Mouse (Mus musculus) embryonic facial prominence, embryonic 15.5 days (tissue): Measurements from ENCODE around the gene Ramp3. TPM values are rescaled to one million over a fixed set of nuclear protein-coding genes. Genes with fewer than 3 reads are reported as not detected.
A peak's percentile ranks its signal among the peaks of the same experiment; 100 is the strongest.
"Not testable (repeated sequence)": the region's sequence is repeated elsewhere in the genome, so short reads cannot be mapped to it uniquely, and the experiment has no call there.

Experiments
- ATAC-seq: fragments of 200-750 bp; cut with Nextera tagmentation; 2 replicates; pipeline ENCODE4 v1.8.0; 2017; ENCODE audit warnings: low read depth, moderate TSS enrichment; ENCODE audit not compliant: insufficient number of reproducible peaks, low FRiP score, low TSS enrichment
- H3K27ac ChIP-seq: fragments of 300-500 bp; sonication (generic); replicated peaks from 2 replicates; pipeline ENCODE4 v1.5.1; 2015; ENCODE audit warnings: mild to moderate bottlenecking, inconsistent platforms
- H3K27me3 ChIP-seq: fragments of 300-500 bp; sonication (generic); 2 replicates; pipeline ENCODE4 v1.6.1; 2015; ENCODE audit warnings: inconsistent platforms
- H3K36me3 ChIP-seq: fragments of 300-500 bp; sonication (generic); 2 replicates; pipeline ENCODE4 v1.6.1; 2015; ENCODE audit warnings: mild to moderate bottlenecking, inconsistent platforms
- H3K4me1 ChIP-seq: fragments of 300-500 bp; sonication (generic); 2 replicates; pipeline ENCODE4 v1.6.1; 2015; ENCODE audit warnings: inconsistent platforms
- H3K4me2 ChIP-seq: fragments of 300-500 bp; sonication (generic); replicated peaks from 2 replicates; pipeline ENCODE4 v1.6.1; 2015; ENCODE audit warnings: mild to moderate bottlenecking, inconsistent platforms
- H3K4me3 ChIP-seq: fragments of 300-500 bp; sonication (generic); replicated peaks from 2 replicates; pipeline ENCODE4 v1.5.1; 2015; ENCODE audit warnings: mild to moderate bottlenecking, inconsistent platforms
- H3K9ac ChIP-seq: fragments of 300-500 bp; sonication (generic); 2 replicates; pipeline ENCODE4 v1.6.1; 2015; ENCODE audit warnings: inconsistent platforms
- H3K9me3 ChIP-seq: fragments of 300-500 bp; sonication (generic); replicated peaks from 2 replicates; pipeline ENCODE4 v1.6.1; 2016; ENCODE audit warnings: inconsistent platforms
- WGBS: fragments of 180-500 bp; shearing (Covaris S2); methylation state at CpG from one replicate; pipeline ENCODE4 v1.1.7; 2015; 5-methylcytosine and 5-hydroxymethylcytosine counted together
- polyA plus RNA-seq: library from polyadenylated mRNA; unstranded; fragments of >200 nt; fragmentation: Nextera tagmentation; extraction: Ambion mirVana; gene quantifications from 2 replicates; pipeline ENCODE4 v1.2.1, GENCODE M21; 2015

Gene Ramp3
- polyA plus RNA-seq, 1 experiment from 2014 or later: 14.1 TPM

GRCm38 (mm10) chr11:6638537-6638936 is 19.8 kb upstream of the Ramp3 start, which contains the start of gene Wap:
Wap (minus strand) TSS chr11:6638637.
- Histone ChIP-seq H3K27ac (no peak within 1 kb of the TSS), H3K4me1 (no peaks in the 10 kb centered on the region), H3K4me2 (no peak within 1 kb of the TSS), H3K9ac (no peak within 1 kb of the TSS), H3K4me3 (no peak within 1 kb of the TSS), H3K27me3 (no peaks in the 10 kb centered on the region), H3K9me3 (no peaks in the 10 kb centered on the region), H3K36me3 (no peaks in the 10 kb centered on the region)
- WGBS: 89% methylated on average over 4 of the region's 4 CpGs
- ATAC-seq: no peak

- H3K9me3 ChIP-seq: no peaks in the 10 kb centered on the region
- H3K9ac ChIP-seq: no peak overlapping the region
- H3K4me3 ChIP-seq: no peak overlapping the region
- no peak overlapping the region for H3K27ac ChIP-seq
- no peaks in the 10 kb centered on the region for H3K4me1 ChIP-seq
- no peaks in the 10 kb centered on the region for H3K36me3 ChIP-seq
- no peak overlapping the region for H3K4me2 ChIP-seq
- H3K27me3 ChIP-seq: no peaks in the 10 kb centered on the region
- no peak for ATAC-seq
- WGBS: 78% methylated on average over 6 of the region's 6 CpGs
Observed at GRCm38 (mm10) chr11:6639072-6639471, 19.2 kb upstream of the Ramp3 start.

GRCm38 (mm10) chr11:6644566-6644965 is 13.8 kb upstream of the Ramp3 start:
- H3K27me3 ChIP-seq: no peaks in the 10 kb centered on the region
- no peaks in the 10 kb centered on the region for H3K9me3 ChIP-seq
- no peak for ATAC-seq
- 75% methylated on average over 6 of the region's 6 CpGs for WGBS
- no peaks in the 10 kb centered on the region for H3K36me3 ChIP-seq
- no peak overlapping the region for H3K27ac ChIP-seq
- no peak overlapping the region for H3K4me2 ChIP-seq
- H3K9ac ChIP-seq: no peak overlapping the region
- no peak overlapping the region for H3K4me3 ChIP-seq
- no peaks in the 10 kb centered on the region for H3K4me1 ChIP-seq

DNA sequence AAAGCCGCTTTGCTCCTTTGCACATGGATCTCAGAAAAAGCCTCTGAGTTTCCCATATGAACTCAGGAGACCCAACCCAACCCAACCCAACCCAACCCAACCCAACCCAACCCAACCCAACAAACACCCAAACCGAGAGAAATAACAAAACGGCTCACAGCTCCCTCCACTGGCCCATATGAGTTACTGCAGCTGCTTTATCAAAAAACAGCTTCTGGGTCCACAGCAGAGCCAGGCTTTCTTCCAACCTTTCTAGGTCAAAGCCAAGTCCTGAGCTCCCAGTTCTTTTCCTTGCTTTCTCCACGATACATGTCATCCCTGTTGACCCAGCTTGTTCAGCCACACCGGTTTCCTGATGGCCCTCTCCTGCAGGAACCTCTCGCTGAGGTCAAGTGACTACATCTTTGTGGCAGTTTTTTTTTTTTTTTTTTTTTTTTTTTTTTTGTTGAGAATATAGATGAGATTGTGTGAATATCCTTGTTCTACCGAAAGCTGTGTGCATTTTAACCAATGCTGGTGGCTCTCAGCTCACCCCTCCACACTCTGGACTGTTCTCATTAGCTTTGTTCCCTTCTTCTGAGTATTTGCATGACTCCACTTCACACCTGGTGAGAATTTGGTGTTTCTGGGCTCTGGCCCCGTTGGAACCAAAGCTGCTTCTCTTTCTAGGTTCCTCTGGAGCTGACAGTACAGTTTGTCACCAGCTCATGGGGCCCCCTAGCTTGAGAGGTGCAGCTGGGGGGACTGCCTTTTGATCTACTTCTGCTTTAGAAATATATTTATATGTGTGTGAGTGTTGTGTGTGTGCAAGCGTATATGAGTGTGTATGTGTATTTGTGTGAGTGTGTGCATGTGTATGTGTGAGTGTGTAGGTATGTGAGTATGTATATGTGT is 10.2 kb upstream of the Ramp3 start:
- H3K9ac ChIP-seq: no peak overlapping the region
- H3K27me3 ChIP-seq: no peaks in the 10 kb centered on the region
- no peaks in the 10 kb centered on the region for H3K9me3 ChIP-seq
- no peak for ATAC-seq
- no peak overlapping the region for H3K4me3 ChIP-seq
- H3K4me1 ChIP-seq: no peaks in the 10 kb centered on the region
- H3K4me2 ChIP-seq: no peak overlapping the region
- H3K27ac ChIP-seq: no peak overlapping the region
- no peaks in the 10 kb centered on the region for H3K36me3 ChIP-seq
- 60% methylated on average over 9 of the region's 9 CpGs for WGBS

GRCm38 (mm10) chr11:6650519-6650918 is 7.8 kb upstream of the Ramp3 start:
- Histone ChIP-seq H3K36me3 (no peaks in the 10 kb centered on the region), H3K27me3 (no peaks in the 10 kb centered on the region), H3K4me3 (no peak overlapping the region), H3K9ac (no peak overlapping the region), H3K9me3 (no peaks in the 10 kb centered on the region), H3K27ac (no peak overlapping the region), H3K4me2 (no peak overlapping the region), H3K4me1 (no peaks in the 10 kb centered on the region)
- ATAC-seq: no peak
- 69% methylated on average over 7 of the region's 7 CpGs for WGBS

DNA sequence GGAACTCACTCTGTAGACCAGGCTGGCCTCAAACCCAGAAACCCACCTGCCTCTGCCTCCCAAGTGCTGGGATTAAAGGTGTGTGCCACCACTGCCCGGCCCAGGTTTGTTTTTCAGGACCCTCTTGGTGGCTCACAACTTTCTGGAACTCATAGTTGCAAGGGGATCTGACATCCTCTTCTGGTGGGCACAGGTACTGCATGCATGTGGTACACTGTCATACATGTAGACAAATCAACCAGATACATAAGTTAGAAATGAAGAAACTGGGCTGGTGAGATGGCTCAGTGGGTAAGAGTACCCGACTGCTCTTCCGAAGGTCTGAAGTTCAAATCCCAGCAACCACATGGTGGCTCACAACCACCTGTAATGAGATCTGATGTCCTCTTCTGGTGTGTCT is 5.3 kb upstream of the Ramp3 start:
- not testable (repeated sequence) for H3K4me2 ChIP-seq, ATAC-seq
- WGBS: 68% methylated on average over 3 of the region's 3 CpGs

DNA sequence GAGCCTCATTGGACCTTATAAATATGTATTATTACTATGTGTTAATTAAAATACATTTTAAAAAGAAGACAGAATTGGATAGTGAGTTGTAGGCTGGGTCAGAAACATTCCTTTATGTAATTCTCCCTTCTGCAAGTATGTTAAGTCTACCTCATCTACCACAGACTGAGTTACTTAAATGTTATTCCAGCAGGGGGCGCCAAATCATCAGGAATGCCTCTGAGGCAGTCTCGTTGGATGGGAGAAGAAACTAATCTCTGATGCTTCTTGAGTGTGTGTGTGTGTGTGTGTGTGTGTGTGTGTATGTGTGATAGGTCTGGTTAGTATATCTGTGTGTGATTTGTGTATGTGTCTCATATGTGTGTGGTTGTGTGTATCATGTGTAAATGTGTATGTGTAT is 3.4 kb upstream of the Ramp3 start:
- 0 out of 2 replicates have a peak, but pooled peaks cover 5% of the 10 kb centered on the region for H3K27me3 ChIP-seq
- ATAC-seq: peak; percentile 36; the same call in 1 of the 2 replicates
- H3K27ac ChIP-seq: no peak overlapping the region
- no peaks in the 10 kb centered on the region for H3K9me3 ChIP-seq
- WGBS: 0% methylated on average over 2 of the region's 2 CpGs
- no peak overlapping the region for H3K4me3 ChIP-seq
- peaks cover 12% of the 10 kb centered on the region for H3K4me1 ChIP-seq
- H3K36me3 ChIP-seq: no peaks in the 10 kb centered on the region
- H3K9ac ChIP-seq: no peak overlapping the region
- H3K4me2 ChIP-seq: no peak overlapping the region

More for the DNA sequence above, 5.3 kb upstream of the Ramp3 start:
- H3K4me1 ChIP-seq, H3K9me3 ChIP-seq, H3K36me3 ChIP-seq, H3K27ac ChIP-seq, H3K4me3 ChIP-seq, H3K27me3 ChIP-seq, H3K9ac ChIP-seq: not testable (repeated sequence)

DNA sequence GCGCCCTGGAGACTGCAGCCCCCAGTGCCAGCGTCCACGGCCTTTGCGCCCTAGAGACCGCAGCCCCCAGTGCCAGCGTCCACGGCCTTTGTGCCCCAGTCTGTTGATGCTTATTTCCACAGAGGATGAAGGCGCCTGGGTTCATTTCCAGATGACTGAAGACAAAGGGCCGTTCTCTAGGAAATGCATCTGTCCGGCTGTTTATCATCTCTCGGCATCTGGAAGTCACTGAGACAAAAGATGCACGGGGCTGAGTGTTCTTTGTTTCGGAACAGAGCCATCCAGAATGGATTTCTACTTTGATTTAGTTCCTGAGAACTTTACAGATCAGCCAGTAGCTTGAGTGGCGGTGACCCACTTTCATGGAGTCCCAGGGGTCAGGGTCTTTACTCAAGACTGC is 2.9 kb downstream of the Ramp3 start:
- Histone ChIP-seq H3K27ac (no peak overlapping the region), H3K9me3 (no peaks in the 10 kb centered on the region), H3K9ac (no peak overlapping the region), H3K27me3 (0 out of 2 replicates have a peak, but pooled peaks cover 5% of the 10 kb centered on the region), H3K4me2 (no peak overlapping the region), H3K4me1 (peaks cover 12% of the 10 kb centered on the region), H3K36me3 (no peaks in the 10 kb centered on the region), H3K4me3 (no peak overlapping the region)
- no peak for ATAC-seq
- WGBS: 68% methylated on average over 14 of the region's 14 CpGs

- Histone ChIP-seq H3K36me3 (no peaks in the 10 kb centered on the region), H3K4me1 (no peaks in the 10 kb centered on the region), H3K27me3 (no peaks in the 10 kb centered on the region), H3K9me3 (no peaks in the 10 kb centered on the region), H3K4me3 (no peak overlapping the region), H3K4me2 (no peak overlapping the region), H3K27ac (no peak overlapping the region), H3K9ac (no peak overlapping the region)
- no peak for ATAC-seq
- WGBS: 75% methylated on average over 2 of the region's 2 CpGs
Observed at GRCm38 (mm10) chr11:6666634-6667033, 8.3 kb downstream of the Ramp3 start.

DNA sequence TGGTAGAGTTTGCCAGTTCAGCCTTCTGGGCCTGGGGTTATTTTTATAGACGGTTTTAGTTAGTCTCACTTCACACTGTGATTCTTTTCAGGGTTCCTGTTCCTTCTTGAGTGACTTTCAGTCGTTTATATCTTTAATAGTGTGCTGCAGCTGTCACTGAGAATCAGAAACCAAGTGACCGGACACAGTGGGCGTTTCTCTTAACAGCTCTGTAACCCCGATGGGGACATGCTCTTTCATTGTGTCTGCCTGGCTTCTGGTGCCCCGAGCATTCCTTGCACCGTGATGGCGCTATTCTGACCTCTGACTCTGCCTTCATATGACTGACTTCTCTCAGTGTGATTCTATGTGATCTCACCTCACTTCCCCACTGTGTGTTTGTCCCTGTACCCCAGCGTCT is 10.7 kb downstream of the Ramp3 start:
- H3K4me2 ChIP-seq: no peak overlapping the region
- no peak overlapping the region for H3K9ac ChIP-seq
- H3K36me3 ChIP-seq: no peaks in the 10 kb centered on the region
- no peak for ATAC-seq
- H3K4me3 ChIP-seq: no peak overlapping the region
- WGBS: 29% methylated on average over 9 of the region's 9 CpGs
- 0 out of 2 replicates have a peak overlapping the region, but pooled peaks have one; percentile 13 for H3K27ac ChIP-seq
- H3K9me3 ChIP-seq: no peaks in the 10 kb centered on the region
- no peaks in the 10 kb centered on the region for H3K4me1 ChIP-seq
- no peaks in the 10 kb centered on the region for H3K27me3 ChIP-seq

- Histone ChIP-seq H3K36me3 (no peaks in the 10 kb centered on the region), H3K27ac (no peak overlapping the region), H3K9me3 (no peaks in the 10 kb centered on the region), H3K27me3 (no peaks in the 10 kb centered on the region), H3K4me2 (no peak overlapping the region), H3K9ac (no peak overlapping the region), H3K4me1 (no peaks in the 10 kb centered on the region), H3K4me3 (no peak overlapping the region)
- WGBS: 28% methylated on average over 2 of the region's 2 CpGs
- ATAC-seq: no peak
Observed at GRCm38 (mm10) chr11:6670044-6670443, 11.7 kb downstream of the Ramp3 start.

DNA sequence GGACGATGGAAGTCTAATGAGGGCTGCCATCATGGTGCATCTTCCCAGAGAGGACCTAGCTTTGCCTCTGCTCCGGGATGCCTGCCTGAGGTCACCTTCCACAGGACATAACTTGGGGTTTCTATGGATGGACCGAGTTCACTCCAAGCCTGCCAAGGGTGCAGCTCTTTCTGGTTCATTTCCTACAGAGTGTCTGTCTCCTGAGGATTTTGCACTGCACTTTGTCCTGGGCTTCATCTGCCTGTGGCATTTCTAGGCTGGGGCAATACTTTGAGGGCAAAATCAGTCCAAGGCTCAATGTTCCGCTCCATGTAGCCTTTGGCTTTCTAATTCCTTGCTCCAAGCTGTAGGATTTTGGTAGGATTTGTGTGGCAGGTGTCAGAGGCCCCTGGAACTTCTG is 12.5 kb downstream of the Ramp3 start:
- Histone ChIP-seq H3K27me3 (no peaks in the 10 kb centered on the region), H3K9me3 (no peaks in the 10 kb centered on the region), H3K4me2 (no peak overlapping the region), H3K4me3 (no peak overlapping the region), H3K36me3 (no peaks in the 10 kb centered on the region), H3K27ac (no peak overlapping the region), H3K9ac (no peak overlapping the region), H3K4me1 (no peaks in the 10 kb centered on the region)
- no peak for ATAC-seq
- WGBS: 87% methylated on average over 4 of the region's 4 CpGs
